Mouse (Mus musculus) cortical plate, adult 2 months (tissue): ENCODE data around the gene Gcc2.

ENCODE experiments used
- CTCF ChIP-seq: fragments of 200-500 bp; IDR thresholded peaks from 2 replicates; pipeline ENCODE4 v1.5.1; 2011; ENCODE audit warnings: mild to moderate bottlenecking, control low read depth, low read length; ENCODE audit not compliant: insufficient read depth; ENCODE audit errors: extremely low read depth
- POLR2A ChIP-seq: fragments of 200-500 bp; IDR thresholded peaks from 2 replicates; pipeline ENCODE4 v1.6.1; 2011; ENCODE audit warnings: mild to moderate bottlenecking, low read length, control low read depth; ENCODE audit not compliant: insufficient read depth; ENCODE audit errors: extremely low read depth

DNA sequence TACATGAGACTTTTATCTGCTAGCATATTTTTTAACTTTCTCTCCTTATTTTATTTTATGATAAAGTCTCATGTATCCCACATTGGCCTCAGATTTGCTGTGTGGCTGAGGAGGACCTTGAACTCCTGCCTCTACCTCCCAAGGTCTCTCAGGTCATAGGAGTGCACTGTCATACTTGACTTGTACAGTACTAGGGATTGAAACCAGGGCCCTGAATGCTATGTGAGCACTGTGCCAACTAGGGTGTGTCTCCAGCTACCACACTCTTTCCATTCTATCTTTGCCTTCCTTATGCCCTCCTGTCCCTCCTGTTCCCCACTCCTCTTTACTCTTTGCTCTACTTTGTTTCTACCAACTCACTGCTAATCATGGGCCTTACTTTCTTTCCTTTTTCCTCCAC is 75.3 kb downstream of the Gcc2 start:
- no peak for TF ChIP-seq POLR2A
- TF ChIP-seq CTCF = no peak
